ENCODE assay signal across 26 mouse cellular contexts in the genomic region with DNA sequence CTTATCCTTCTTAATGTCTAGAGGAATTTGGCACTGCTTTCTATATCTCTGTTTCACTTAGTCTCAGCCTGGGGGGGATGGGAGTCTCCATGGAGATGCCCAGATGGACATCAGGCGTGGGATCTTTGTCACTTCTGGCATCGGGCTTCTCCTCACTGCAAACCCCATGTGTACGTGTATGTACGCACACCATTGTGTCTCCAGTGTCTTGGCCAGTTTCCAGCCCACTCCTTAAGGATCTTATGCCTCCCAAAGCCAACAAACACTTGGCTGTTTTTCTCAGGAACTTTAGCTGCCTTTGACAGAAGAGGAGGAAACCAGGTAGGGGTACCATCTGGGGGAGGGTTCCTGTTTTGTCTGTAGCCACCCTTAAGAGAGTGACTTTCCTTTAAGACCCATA. TPM values are rescaled to one million over a fixed set of nuclear protein-coding genes. Genes with fewer than 3 reads are reported as not detected.
A peak's percentile ranks its signal among the peaks of the same experiment; 100 is the strongest.
DNase-seq lines count a peak whose midpoint lies in the region; ATAC-seq and TF ChIP-seq lines count a peak whose summit lies in the region.
"Had no signal": no experiment of that assay in that cellular context is flagged by ENCODE, and none has a peak within 500 bp of the region (broad histone marks: within the 10 kb centered on the region; RNA-seq: fewer than 3 reads in every experiment).

No protein-coding gene starts in this region.

- H3K9ac ChIP-seq in kidney, embryonic 15.5 days, result no peak overlapping the region
- H3K9ac ChIP-seq: hindbrain, embryonic 15.5 days; intestine, embryonic 15.5 days; limb, embryonic 15.5 days; liver, embryonic 15.5 days; midbrain, embryonic 12.5 days had no signal

- peaks cover 3% of the 10 kb centered on the region for H3K27me3 ChIP-seq in kidney, embryonic 15.5 days

- intact Hi-C loops in heart, postnatal 25 days (cut with DNase I), result loop anchor here (2.0 kb wide), 1 partner anchor 21 kb away; no protein-coding TSS in a partner anchor

- 0 out of 2 replicates have a peak, but pooled peaks cover 4% of the 10 kb centered on the region for H3K4me1 ChIP-seq in kidney, embryonic 15.5 days
- H3K4me1 ChIP-seq in lung, adult 2 months (ENCODE audit: control insufficient read depth, insufficient read depth, low read length), result no peaks in the 10 kb centered on the region
- H3K4me1 ChIP-seq: forebrain, embryonic 10.5 days; hindbrain, embryonic 15.5 days; intestine, embryonic 15.5 days; limb, embryonic 15.5 days; liver, embryonic 15.5 days; midbrain, embryonic 12.5 days had no signal

- no peak for TF ChIP-seq POLR2A in lung, adult 2 months (IDR thresholded peaks at IDR 0.05; ENCODE audit: borderline replicate concordance, extremely low read depth, low read depth, low read length)

- no peaks in the 10 kb centered on the region for H3K9me3 ChIP-seq in kidney, embryonic 15.5 days (replicated peaks)
- H3K9me3 ChIP-seq: forebrain, embryonic 10.5 days; hindbrain, embryonic 15.5 days; intestine, embryonic 15.5 days; limb, embryonic 15.5 days; liver, embryonic 15.5 days; midbrain, embryonic 12.5 days had no signal

- ATAC-seq in kidney, embryonic 15.5 days (replicated peaks; ENCODE audit: low FRiP score), result no peak
- ATAC-seq: forebrain, embryonic 16.5 days; intestine, embryonic 15.5 days had no signal

- H3K4me3 ChIP-seq in kidney, embryonic 15.5 days (replicated peaks), result no peak overlapping the region
- H3K4me3 ChIP-seq in lung, adult 2 months (replicated peaks; ENCODE audit: extremely low read depth, low read depth, low read length), result no peak overlapping the region
- H3K4me3 ChIP-seq: forebrain, embryonic 10.5 days; hindbrain, embryonic 15.5 days; intestine, embryonic 15.5 days; limb, embryonic 15.5 days; liver, embryonic 15.5 days; midbrain, embryonic 12.5 days had no signal

- WGBS in kidney, embryonic 15.5 days, result 62% methylated on average over 4 of the region's 4 CpGs
- 19% methylated on average over 4 of the region's 4 CpGs for WGBS in lung, adult 2 months

- H3K4me2 ChIP-seq in kidney, embryonic 15.5 days, result no peak overlapping the region
- H3K4me2 ChIP-seq: heart, embryonic 11.5 days; hindbrain, embryonic 15.5 days; intestine, embryonic 15.5 days; limb, embryonic 15.5 days; liver, embryonic 15.5 days; midbrain, embryonic 12.5 days had no signal

- no peak for TF ChIP-seq CTCF in lung, adult 2 months (IDR thresholded peaks at IDR 0.05; ENCODE audit: insufficient read depth, low read length)

- H3K36me3 ChIP-seq in kidney, embryonic 15.5 days, result no peaks in the 10 kb centered on the region
- H3K36me3 ChIP-seq: forebrain, embryonic 10.5 days; hindbrain, embryonic 15.5 days; intestine, embryonic 15.5 days; limb, embryonic 15.5 days; liver, embryonic 15.5 days; midbrain, embryonic 12.5 days had no signal

- DNase-seq in heart, adult 18-20 months, result peak; percentile 37 to 45
- no peak for DNase-seq in heart, postnatal 25 days (ENCODE audit: low spot score)
- DNase-seq in kidney, postnatal 10 days, result peak; percentile 19
- peak; percentile 45 for DNase-seq in lung, adult 2 months
- DNase-seq in lung, postnatal 10 days, result peak; percentile 30
- no peak for DNase-seq in ovary, postnatal 10 days (ENCODE audit: low spot score)
- no peak for DNase-seq in left cerebral cortex, adult 9 months (ENCODE audit: low spot score in 2 of 2)
- DNase-seq: adrenal gland, postnatal 25 days; cerebellum, adult 9-10 months; gastrocnemius, postnatal 36 days; layer of hippocampus, adult 9-11 months; left cerebral cortex, postnatal 4 days had no signal

- H3K27ac ChIP-seq in kidney, embryonic 15.5 days, result no peak overlapping the region
- H3K27ac ChIP-seq: forebrain, embryonic 10.5 days; hindbrain, embryonic 15.5 days; intestine, embryonic 15.5 days; limb, embryonic 15.5 days; liver, embryonic 15.5 days; midbrain, embryonic 12.5 days had no signal

RNA-seq across cellular contexts. Expression of a gene that starts 0.7 kb away (rescaled TPM):
- total RNA-seq in heart, adult 18-20 months (2021), result 10 to 100 TPM; 14.3 to 19.3 TPM
- 10 to 100 TPM; 19.3 to 22.8 TPM for total RNA-seq in heart, postnatal 25 days (2021)
- 5.1 and 5.8 TPM in 2 replicates for polyA plus RNA-seq in kidney, embryonic 15.5 days (2015; fragmentation: Nextera tagmentation; extraction: Ambion mirVana)
- 122 and 139 TPM in 2 replicates for polyA plus RNA-seq in lung, adult 2 months (2012; rRNA removed)
- total RNA-seq: common myeloid progenitor, adult 5-6 weeks; hematopoietic stem cell, adult 5-6 weeks; megakaryocyte progenitor cell, adult 5-6 weeks; monocyte, adult 5-6 weeks; neutrophil, adult 5-6 weeks had no signal

RNA-seq across cellular contexts. Expression of a gene that starts 12.0 kb away (rescaled TPM):
- total RNA-seq in heart, adult 18-20 months (2021), result 10 to 100 TPM; 12.8 to 13.3 TPM
- total RNA-seq in heart, postnatal 25 days (2021), result 10 to 100 TPM; 12.1 to 12.3 TPM
- 32.8 and 35.8 TPM in 2 replicates for polyA plus RNA-seq in kidney, embryonic 15.5 days (2015; fragmentation: Nextera tagmentation; extraction: Ambion mirVana)
- polyA plus RNA-seq in lung, adult 2 months (2012; rRNA removed), result 64.6 and 74.1 TPM in 2 replicates

RNA-seq across cellular contexts. Expression of a gene that starts 17.6 kb away (rescaled TPM):
- 10 to 100 TPM; 12.0 to 14.5 TPM for total RNA-seq in heart, adult 18-20 months (2021)
- 10 to 100 TPM; 11.7 to 15.4 TPM for total RNA-seq in heart, postnatal 25 days (2021)
- polyA plus RNA-seq in kidney, embryonic 15.5 days (2015; fragmentation: Nextera tagmentation; extraction: Ambion mirVana), result 19.4 and 21.2 TPM in 2 replicates
- 48.6 and 59.7 TPM in 2 replicates for polyA plus RNA-seq in lung, adult 2 months (2012; rRNA removed)

RNA-seq across cellular contexts. Expression of a gene that starts 34.4 kb away (rescaled TPM):
- total RNA-seq in heart, adult 18-20 months (2021), result 1 to 10 TPM; 8.7 to 9.8 TPM
- total RNA-seq in heart, postnatal 25 days (2021), result 1 to 10 TPM; 8.7 to 9.7 TPM
- polyA plus RNA-seq in kidney, embryonic 15.5 days (2015; fragmentation: Nextera tagmentation; extraction: Ambion mirVana), result 26.4 and 31.9 TPM in 2 replicates
- polyA plus RNA-seq in lung, adult 2 months (2012; rRNA removed), result 46.1 and 60.1 TPM in 2 replicates

Comparison
In these comparisons a context has a peak if more than half of its experiments do, and no peak if none do; other contexts are left out.
1. DNase-seq: peak in heart, adult 18-20 months (2 of 2), kidney, postnatal 10 days (single experiment), lung, adult 2 months (single experiment) and lung, postnatal 10 days (single experiment); none in heart, postnatal 25 days (single experiment), ovary, postnatal 10 days (single experiment) and left cerebral cortex, adult 9 months (0 of 2).